Mouse (Mus musculus) spleen, adult 2 months (tissue): ENCODE measurements around the gene Armh1.

Source experiments
- CTCF ChIP-seq: fragments of 200-500 bp; IDR thresholded peaks from 2 replicates; pipeline ENCODE4 v1.5.1; 2011; ENCODE audit warnings: mild to moderate bottlenecking, inconsistent platforms; ENCODE audit not compliant: insufficient read depth, insufficient read length, insufficient replicate concordance; ENCODE audit errors: extremely low read depth
- POLR2A ChIP-seq: fragments of 200-500 bp; IDR thresholded peaks from 2 replicates; pipeline ENCODE4 v1.6.1; 2011; ENCODE audit warnings: low read depth, low read length, inconsistent platforms

GRCm38 (mm10) chr4:117262101-117262913 is 10.4 kb upstream of the Armh1 start:
- TF ChIP-seq POLR2A, result no peak
- TF ChIP-seq CTCF, result no peak
